Comparison of ENCODE assay signal across 8 mouse cellular contexts in the genomic region with DNA sequence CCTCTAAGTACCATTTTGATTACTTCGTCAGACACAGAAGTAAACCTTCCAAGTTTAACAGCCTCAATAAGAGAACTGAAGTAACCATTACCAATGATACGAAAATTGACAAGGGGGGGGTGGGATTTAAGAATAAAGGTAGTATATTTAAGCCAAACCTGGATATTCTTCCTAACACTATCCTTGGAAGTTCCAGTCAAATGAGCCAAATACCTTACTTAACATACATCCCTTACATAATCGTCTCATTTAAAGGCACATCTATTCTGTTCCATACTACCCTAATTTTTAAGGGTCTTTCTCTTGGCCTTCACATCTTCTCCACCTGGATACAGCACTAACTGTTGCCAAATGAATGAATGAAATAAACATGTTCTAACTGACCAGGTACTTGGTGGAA. TPM values are rescaled to one million over a fixed set of nuclear protein-coding genes. Genes with fewer than 3 reads are reported as not detected.
DNase-seq lines count a peak whose midpoint lies in the region; ATAC-seq and TF ChIP-seq lines count a peak whose summit lies in the region.
"Had no signal": no experiment of that assay in that cellular context is flagged by ENCODE, and none has a peak within 500 bp of the region (broad histone marks: within the 10 kb centered on the region; RNA-seq: fewer than 3 reads in every experiment).

No protein-coding gene starts in this region.

- H3K27ac ChIP-seq in embryonic facial prominence, embryonic 15.5 days (replicated peaks), result no peak overlapping the region
- peak overlapping the region; percentile 98 for H3K27ac ChIP-seq in limb, embryonic 10.5 days
- H3K27ac ChIP-seq in neural tube, embryonic 15.5 days (replicated peaks), result no peak overlapping the region; the same call in 1 of the 2 replicates

- H3K4me3 ChIP-seq in lung, adult 2 months (replicated peaks; ENCODE audit: extremely low read depth, low read depth, low read length), result peak overlapping the region; percentile 86
- peak overlapping the region; percentile 89 for H3K4me3 ChIP-seq in embryonic facial prominence, embryonic 15.5 days (replicated peaks)
- H3K4me3 ChIP-seq in limb, embryonic 10.5 days, result peak overlapping the region; percentile 95
- H3K4me3 ChIP-seq in neural tube, embryonic 15.5 days (replicated peaks), result peak overlapping the region; percentile 88

- no peak for ATAC-seq in embryonic facial prominence, embryonic 15.5 days (ENCODE audit: insufficient number of reproducible peaks, low FRiP score, low TSS enrichment, low read depth)
- no peak for ATAC-seq in neural tube, embryonic 15.5 days (ENCODE audit: low FRiP score)

- TF ChIP-seq POLR2A in lung, adult 2 months (IDR thresholded peaks at IDR 0.05; ENCODE audit: borderline replicate concordance, extremely low read depth, low read depth, low read length), result no peak

- 36% methylated on average over 3 of the region's 3 CpGs for WGBS in lung, adult 2 months
- 26% methylated on average over 3 of the region's 3 CpGs for WGBS in embryonic facial prominence, embryonic 15.5 days
- WGBS in limb, embryonic 10.5 days, result 49% methylated on average over 3 of the region's 3 CpGs
- WGBS in neural tube, embryonic 15.5 days, result 33% methylated on average over 3 of the region's 3 CpGs

- H3K27me3 ChIP-seq in embryonic facial prominence, embryonic 15.5 days, result no peaks in the 10 kb centered on the region
- peaks cover 11% of the 10 kb centered on the region for H3K27me3 ChIP-seq in limb, embryonic 10.5 days (ENCODE audit: low read depth, poor library complexity, severe bottlenecking)
- 0 out of 2 replicates have a peak, but pooled peaks cover 10% of the 10 kb centered on the region for H3K27me3 ChIP-seq in neural tube, embryonic 15.5 days (replicated peaks)

- H3K4me2 ChIP-seq in embryonic facial prominence, embryonic 15.5 days (replicated peaks), result peak overlapping the region; percentile 58
- H3K4me2 ChIP-seq in neural tube, embryonic 15.5 days, result peak overlapping the region; percentile 61

- no peaks in the 10 kb centered on the region for H3K9me3 ChIP-seq in embryonic facial prominence, embryonic 15.5 days (replicated peaks)
- H3K9me3 ChIP-seq in limb, embryonic 10.5 days (replicated peaks), result no peaks in the 10 kb centered on the region
- H3K9me3 ChIP-seq in neural tube, embryonic 15.5 days (replicated peaks), result no peaks in the 10 kb centered on the region

- no peak for TF ChIP-seq CTCF in lung, adult 2 months (IDR thresholded peaks at IDR 0.05; ENCODE audit: insufficient read depth, low read length)

- peak overlapping the region; percentile 85 for H3K9ac ChIP-seq in embryonic facial prominence, embryonic 15.5 days
- H3K9ac ChIP-seq in neural tube, embryonic 15.5 days (replicated peaks), result peak overlapping the region; percentile 89

- no peak for DNase-seq in lung, adult 2 months
- DNase-seq in lung, postnatal 25 days (ENCODE audit: low spot score), result no peak
- no peak for DNase-seq in limb, embryonic 10.5 days (ENCODE audit: low spot score)
- no peak for DNase-seq in embryo, embryonic 10 days (ENCODE audit: low spot score)
- no peak for DNase-seq in gastrocnemius, postnatal 10 days

- H3K36me3 ChIP-seq in embryonic facial prominence, embryonic 15.5 days, result no peaks in the 10 kb centered on the region
- no peaks in the 10 kb centered on the region for H3K36me3 ChIP-seq in limb, embryonic 10.5 days
- H3K36me3 ChIP-seq in neural tube, embryonic 15.5 days, result no peaks in the 10 kb centered on the region

- peaks cover 10% of the 10 kb centered on the region for H3K4me1 ChIP-seq in lung, adult 2 months (ENCODE audit: control insufficient read depth, insufficient read depth, low read length)
- peaks cover 8% of the 10 kb centered on the region; the same call in 1 of the 2 replicates for H3K4me1 ChIP-seq in embryonic facial prominence, embryonic 15.5 days
- peaks cover 16% of the 10 kb centered on the region for H3K4me1 ChIP-seq in limb, embryonic 10.5 days
- peaks cover 22% of the 10 kb centered on the region for H3K4me1 ChIP-seq in neural tube, embryonic 15.5 days

RNA-seq across cellular contexts. Expression of gene Mapk8, which starts 1.0 kb away (rescaled TPM):
- 9.2 and 10.8 TPM in 2 replicates for polyA plus RNA-seq in lung, adult 2 months (2012; rRNA removed)
- polyA plus RNA-seq in embryonic facial prominence, embryonic 15.5 days (2015; fragmentation: Nextera tagmentation; extraction: Ambion mirVana), result 15.2 and 17.8 TPM in 2 replicates
- polyA plus RNA-seq in limb, embryonic 10.5 days (2016; fragmentation: Nextera tagmentation; extraction: Ambion mirVana), result 21.7 and 24.6 TPM in 2 replicates
- polyA plus RNA-seq in neural tube, embryonic 15.5 days (2015; fragmentation: Nextera tagmentation; extraction: Ambion mirVana), result 30.0 and 32.8 TPM in 2 replicates
- total RNA-seq in gastrocnemius, postnatal 10 days (2021), result 10 to 100 TPM; 30.9 to 35.2 TPM

RNA-seq across cellular contexts. Expression of gene Frmpd2, which starts 25.5 kb away (rescaled TPM):
- 2.5 and 3.1 TPM in 2 replicates for polyA plus RNA-seq in lung, adult 2 months (2012; rRNA removed)
- polyA plus RNA-seq in embryonic facial prominence, embryonic 15.5 days (2015; fragmentation: Nextera tagmentation; extraction: Ambion mirVana), result 0.50 and 1.1 TPM in 2 replicates
- 0.05 TPM in 1 of 2 replicates, not detected in the other for polyA plus RNA-seq in limb, embryonic 10.5 days (2016; fragmentation: Nextera tagmentation; extraction: Ambion mirVana)
- polyA plus RNA-seq in neural tube, embryonic 15.5 days (2015; fragmentation: Nextera tagmentation; extraction: Ambion mirVana), result 0.24 TPM in 1 of 2 replicates, not detected in the other
- total RNA-seq in gastrocnemius, postnatal 10 days (2021), result under 1 TPM in 1 of 2 experiments, not detected in 1; 0.23 TPM
- total RNA-seq: hematopoietic stem cell, adult 5-6 weeks had no signal
